Mouse (Mus musculus) megakaryocyte, adult 5-6 weeks (primary cell): Measurements from ENCODE around the gene Gna14. TPM values are rescaled to one million over a fixed set of nuclear protein-coding genes. Genes with fewer than 3 reads are reported as not detected.

Source experiments
- ATAC-seq: 2 replicates; pipeline ENCODE4 v1.8.0; 2016; ENCODE audit warnings: mild to moderate bottlenecking, inconsistent platforms; ENCODE audit not compliant: poor library complexity, severe bottlenecking
- total RNA-seq, 2 experiments: library from RNA; stranded (forward) in 1 of 2; stranded (reverse) in 1 of 2; fragments of 153-499, 151-499 nt in 1 of 2; fragments of 221-1000, 200-1000 nt in 1 of 2; gene quantifications; 2 replicates each; pipeline versions ENCODE4 v1.2.3 to v1.2.4; 2015 to 2017

Gene Gna14
- total RNA-seq, 2 experiments from 2014 or later: 1.4 to 2.3 TPM

GRCm38 (mm10) chr19:16506711-16507364, 71.3 kb downstream of the Gna14 start:
- ATAC-seq: no peak

GRCm38 (mm10) chr19:16510343-16511080, 75.0 kb downstream of the Gna14 start:
- ATAC-seq: no peak

DNA sequence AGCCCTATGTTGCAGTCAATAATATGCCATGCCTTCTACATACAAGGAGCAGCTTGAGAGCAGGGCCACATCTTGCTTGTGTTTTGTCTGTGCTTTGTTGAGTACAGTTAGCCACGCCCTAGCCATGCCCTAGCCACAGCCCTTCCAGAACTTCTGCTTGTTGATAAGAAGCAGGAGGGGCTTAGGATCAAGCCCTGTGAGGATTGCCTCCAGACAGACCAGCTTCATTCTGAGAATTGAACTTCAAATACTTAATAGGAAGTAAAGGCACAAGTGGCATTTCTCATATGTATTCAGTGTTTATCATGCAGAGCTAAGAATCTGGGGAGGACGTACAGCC, 75.5 kb downstream of the Gna14 start:
- peak; percentile 47; the same call in 1 of the 2 replicates for ATAC-seq

- peak; percentile 35; the same call in 1 of the 2 replicates for ATAC-seq
Measured at GRCm38 (mm10) chr19:16514201-16514600, 78.6 kb downstream of the Gna14 start.

GRCm38 (mm10) chr19:16518569-16518968, 83.0 kb downstream of the Gna14 start:
- ATAC-seq: no peak

DNA sequence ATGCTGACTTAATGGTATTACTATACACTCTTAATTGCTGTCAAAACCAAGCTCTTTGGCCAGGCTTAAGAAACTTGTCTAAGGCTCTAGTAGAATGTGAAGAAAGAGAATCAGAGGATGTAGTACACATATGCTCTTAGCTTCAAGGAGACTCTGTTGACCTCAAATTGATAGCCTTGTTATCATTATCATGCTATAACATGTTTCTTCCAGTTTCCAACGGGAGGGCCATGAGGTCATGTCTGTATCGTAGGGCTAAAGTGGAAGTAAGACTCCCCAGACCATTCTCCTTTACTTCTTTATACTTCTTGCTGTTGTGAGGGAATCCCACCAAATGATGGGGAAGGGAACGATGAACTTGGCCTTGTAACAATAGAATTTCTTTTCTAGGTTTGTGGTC, 85.0 kb downstream of the Gna14 start:
- no peak for ATAC-seq

DNA sequence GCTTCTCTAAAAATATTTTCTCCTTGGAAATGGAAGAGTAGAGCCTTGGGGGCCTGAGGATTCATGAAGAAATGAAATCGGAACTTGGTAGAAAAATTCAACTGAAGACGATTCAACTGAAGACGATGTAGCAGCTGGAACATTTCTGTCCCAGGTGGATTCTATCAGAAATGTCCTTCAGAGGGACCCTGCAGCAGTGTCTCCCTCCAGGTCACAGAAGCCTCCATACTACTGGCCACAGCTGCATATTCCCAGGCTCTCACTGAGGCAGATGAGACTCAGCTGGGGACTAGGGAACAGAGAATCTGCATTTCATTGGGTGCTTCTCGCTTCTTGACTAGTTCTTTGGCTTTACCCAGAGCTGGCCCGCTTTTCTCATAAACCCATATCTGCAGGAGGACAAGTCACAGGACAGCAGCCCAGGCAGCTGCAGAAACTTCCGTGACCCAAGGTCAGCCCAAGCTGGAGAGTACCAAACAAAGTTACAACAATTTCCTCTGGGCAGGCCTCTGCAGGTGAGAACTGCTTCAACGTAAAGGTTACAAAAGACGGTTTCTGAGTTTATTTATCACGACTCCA, 90.8 kb downstream of the Gna14 start:
- no peak for ATAC-seq

DNA sequence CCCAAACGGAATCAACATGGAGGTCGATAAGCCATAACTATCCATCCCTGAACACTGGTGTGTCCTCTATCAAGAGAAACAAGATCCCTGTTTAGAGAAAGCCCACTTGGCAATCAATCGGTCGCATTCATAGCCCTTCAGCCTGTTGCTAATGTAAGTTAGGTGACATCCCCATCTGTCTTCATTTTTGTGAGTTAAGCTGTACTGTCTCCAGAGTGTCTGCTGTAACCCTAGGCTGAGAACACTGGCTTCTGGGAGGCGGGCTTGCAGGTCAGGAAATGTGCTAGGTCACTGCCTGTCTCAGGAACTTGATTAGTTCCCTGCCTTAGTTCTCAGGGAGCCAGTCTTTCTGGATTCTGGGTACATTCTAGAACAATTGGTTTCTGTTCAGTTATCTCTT, 91.5 kb downstream of the Gna14 start:
- no peak for ATAC-seq

- ATAC-seq: no peak
Measured at GRCm38 (mm10) chr19:16528225-16528828, 92.8 kb downstream of the Gna14 start.

GRCm38 (mm10) chr19:16529293-16529920, 93.8 kb downstream of the Gna14 start:
- no peak for ATAC-seq

- ATAC-seq: no peak
Measured at GRCm38 (mm10) chr19:16529999-16530398, 94.4 kb downstream of the Gna14 start.

DNA sequence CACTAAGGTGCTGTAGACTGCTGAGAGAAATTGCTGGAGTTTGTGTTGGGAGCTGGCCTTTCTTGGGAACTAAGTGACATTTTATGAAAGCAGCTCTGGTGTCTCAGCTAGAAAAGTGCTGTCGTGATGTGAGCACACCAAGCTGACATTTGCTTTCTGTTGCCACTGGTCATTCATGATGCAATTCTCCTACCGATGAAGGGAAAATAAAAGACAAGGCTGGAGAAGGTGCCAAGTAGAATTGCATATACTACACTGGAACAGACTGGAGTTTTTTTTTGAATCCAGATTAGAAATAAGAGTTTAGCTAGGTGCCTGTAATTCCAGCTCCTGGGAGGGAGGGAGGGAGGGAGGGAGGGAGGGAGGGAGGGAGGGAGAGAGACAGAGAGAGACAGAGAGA, 98.7 kb downstream of the Gna14 start:
- no peak for ATAC-seq

- no peak for ATAC-seq
Measured at GRCm38 (mm10) chr19:16538416-16538815, 102.9 kb downstream of the Gna14 start.

DNA sequence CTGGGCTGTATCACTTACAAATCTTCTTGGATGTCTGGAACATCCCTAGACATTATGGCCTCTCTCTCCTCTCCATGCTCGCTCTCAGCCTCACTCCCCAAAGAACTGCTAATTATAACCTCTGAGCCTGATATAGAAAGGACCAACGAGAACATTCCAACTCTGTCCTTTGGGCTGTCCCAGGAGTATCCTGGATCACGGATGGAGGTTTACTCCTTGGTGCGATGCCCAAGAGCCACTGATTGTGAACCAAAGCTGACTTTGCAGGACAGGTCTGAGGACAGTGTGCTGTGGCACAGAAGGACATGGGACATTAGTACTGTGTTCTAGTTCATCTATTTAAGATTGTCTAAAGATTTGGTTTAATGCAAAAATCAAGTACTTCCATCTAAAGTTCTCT, 108.1 kb downstream of the Gna14 start:
- no peak for ATAC-seq

GRCm38 (mm10) chr19:16556988-16557387, 121.4 kb downstream of the Gna14 start:
- no peak for ATAC-seq

GRCm38 (mm10) chr19:16557971-16558370, 122.4 kb downstream of the Gna14 start:
- ATAC-seq: no peak

- no peak for ATAC-seq
Measured at GRCm38 (mm10) chr19:16558570-16558969, 123.0 kb downstream of the Gna14 start.

- no peak for ATAC-seq
Measured at GRCm38 (mm10) chr19:16559243-16559896, 123.8 kb downstream of the Gna14 start.

- ATAC-seq: no peak
Measured at GRCm38 (mm10) chr19:16562676-16563075, 127.1 kb downstream of the Gna14 start.

GRCm38 (mm10) chr19:16576790-16577189, 141.2 kb downstream of the Gna14 start:
- ATAC-seq: no peak
